Mouse (Mus musculus) spleen, postnatal 14 days (tissue): ENCODE measurements around the gene Hoxd4.

Source experiments
- DNase-seq, 2 experiments: peaks; one replicate each; pipeline ENCODE4 v3.0.0; 2021 to 2022; ENCODE audit warnings: low spot score in 2 of 2

The Hoxd4 gene

GRCm38 (mm10) chr2:74728303-74728680 lies 16.6 kb downstream of the Hoxd4 start:
- DNase-seq = no peak

- no peak for DNase-seq
Observed at GRCm38 (mm10) chr2:74730331-74730730, 18.6 kb downstream of the Hoxd4 start.

- DNase-seq = no peak
Observed at GRCm38 (mm10) chr2:74731055-74731454, 19.3 kb downstream of the Hoxd4 start.

GRCm38 (mm10) chr2:74731799-74732512 lies 20.2 kb downstream of the Hoxd4 start:
- no peak for DNase-seq

- DNase-seq = no peak
Observed at GRCm38 (mm10) chr2:74732513-74733316, 21.0 kb downstream of the Hoxd4 start.

- no peak for DNase-seq
Observed at GRCm38 (mm10) chr2:74733317-74733661, 21.6 kb downstream of the Hoxd4 start.

- no peak for DNase-seq
Observed at GRCm38 (mm10) chr2:74733765-74734164, 22.0 kb downstream of the Hoxd4 start.

GRCm38 (mm10) chr2:74734451-74734850 lies 22.7 kb downstream of the Hoxd4 start:
- DNase-seq = no peak

GRCm38 (mm10) chr2:74734996-74735811 lies 23.5 kb downstream of the Hoxd4 start:
- no peak for DNase-seq

GRCm38 (mm10) chr2:74735851-74736687 lies 24.3 kb downstream of the Hoxd4 start:
- no peak for DNase-seq

- no peak for DNase-seq
Observed at GRCm38 (mm10) chr2:74736688-74737577, 25.2 kb downstream of the Hoxd4 start.

GRCm38 (mm10) chr2:74737578-74738070 lies 25.9 kb downstream of the Hoxd4 start:
- no peak for DNase-seq

GRCm38 (mm10) chr2:74738623-74739475 lies 27.1 kb downstream of the Hoxd4 start:
- no peak for DNase-seq

GRCm38 (mm10) chr2:74739476-74739800 lies 27.7 kb downstream of the Hoxd4 start:
- DNase-seq = no peak

GRCm38 (mm10) chr2:74739869-74740268 lies 28.1 kb downstream of the Hoxd4 start:
- DNase-seq = no peak

GRCm38 (mm10) chr2:74740311-74741091 lies 28.8 kb downstream of the Hoxd4 start:
- no peak for DNase-seq

- no peak for DNase-seq
Observed at GRCm38 (mm10) chr2:74741252-74741978, 29.7 kb downstream of the Hoxd4 start.

- no peak for DNase-seq
Observed at GRCm38 (mm10) chr2:74741979-74742277, 30.2 kb downstream of the Hoxd4 start.
